Mouse (Mus musculus) lung, postnatal 36 days (tissue): ENCODE measurements at regions not wholly inside any gene's neighbourhood (a gene's known extent, or its start where the extent isn't known, plus 50 kb on each side); places are given as distances from the start of the nearest gene placed in this dataset.
"Not testable (repeated sequence)": the region's sequence is repeated elsewhere in the genome, so short reads cannot be mapped to it uniquely, and the experiment has no call there.

Experiments
- DNase-seq: peaks from one replicate; pipeline ENCODE4 v3.0.0; 2022; ENCODE audit warnings: mixed read lengths

- no peak for DNase-seq
Measured at GRCm38 (mm10) chr19:18025877-18026276, 188.4 kb upstream of the Pcsk5 start.

- no peak for DNase-seq
Measured at GRCm38 (mm10) chr19:18020351-18020750, 182.9 kb upstream of the Pcsk5 start.

- no peak for DNase-seq
Measured at GRCm38 (mm10) chr19:18015371-18015770, 177.9 kb upstream of the Pcsk5 start.

- DNase-seq: no peak
Measured at GRCm38 (mm10) chr19:18012029-18012428, 174.6 kb upstream of the Pcsk5 start.

GRCm38 (mm10) chr19:17997561-17997960, 160.1 kb upstream of the Pcsk5 start:
- DNase-seq: peak; percentile 1

GRCm38 (mm10) chr19:17983416-17983815, 146.0 kb upstream of the Pcsk5 start:
- DNase-seq: no peak

- DNase-seq: no peak
Measured at GRCm38 (mm10) chr19:17965566-17965965, 128.1 kb upstream of the Pcsk5 start.

GRCm38 (mm10) chr19:17958440-17958839, 121.0 kb upstream of the Pcsk5 start:
- DNase-seq: no peak

GRCm38 (mm10) chr19:17932665-17933064, 95.2 kb upstream of the Pcsk5 start:
- no peak for DNase-seq

- not testable (repeated sequence) for DNase-seq
Measured at GRCm38 (mm10) chr19:17927121-17927520, 89.7 kb upstream of the Pcsk5 start.

GRCm38 (mm10) chr19:17907579-17907978, 70.1 kb upstream of the Pcsk5 start:
- DNase-seq: no peak

- peak; percentile 9 for DNase-seq
Measured at GRCm38 (mm10) chr19:17904120-17904519, 66.7 kb upstream of the Pcsk5 start.

- DNase-seq: peak; percentile 28
Measured at GRCm38 (mm10) chr19:17892615-17893014, 55.2 kb upstream of the Pcsk5 start.
